Mouse (Mus musculus): ENCODE measurements around the gene Casc3.
A peak's percentile ranks its signal among the peaks of the same experiment; 100 is the strongest.

Casc3 gene

DNA sequence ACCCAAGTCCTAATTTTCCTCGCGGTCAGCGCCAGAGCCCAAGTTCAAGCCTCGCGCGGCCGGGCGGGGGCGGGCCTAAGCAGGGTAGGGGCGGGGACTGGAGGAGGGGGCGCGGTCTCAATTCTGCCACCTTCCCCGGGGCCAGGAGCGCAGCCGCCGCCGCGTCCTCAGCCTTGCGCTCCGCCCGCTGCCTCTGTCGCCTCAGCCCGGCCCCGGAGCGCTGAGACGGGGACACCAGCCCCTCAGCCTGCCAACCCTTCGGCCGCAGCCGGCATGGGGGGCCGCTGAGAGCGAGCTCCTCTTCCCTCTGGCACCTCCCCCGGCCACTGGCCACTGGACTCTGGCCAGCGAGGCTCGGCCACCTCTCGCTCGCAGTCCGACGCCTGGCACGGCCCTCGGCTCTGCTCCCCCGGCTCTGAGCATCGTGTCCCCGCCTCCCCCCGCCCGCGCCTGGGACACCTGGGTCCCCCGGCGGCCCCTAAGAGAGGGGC is 32.0 kb downstream of the Casc3 start, which contains the start of gene Rapgefl1:
Gene Rapgefl1, plus strand, starts transcription at position 135 of the 491 bp plus-strand sequence.
- DNase-seq, result peak; percentile 97

GRCm38 (mm10) chr11:98837231-98837704 is 32.6 kb downstream of the Casc3 start:
- peak; percentile 92 for DNase-seq

GRCm38 (mm10) chr11:98837917-98838316 is 33.2 kb downstream of the Casc3 start:
- DNase-seq, result peak; percentile 90

GRCm38 (mm10) chr11:98838512-98838911 is 33.8 kb downstream of the Casc3 start:
- DNase-seq, result no peak

DNA sequence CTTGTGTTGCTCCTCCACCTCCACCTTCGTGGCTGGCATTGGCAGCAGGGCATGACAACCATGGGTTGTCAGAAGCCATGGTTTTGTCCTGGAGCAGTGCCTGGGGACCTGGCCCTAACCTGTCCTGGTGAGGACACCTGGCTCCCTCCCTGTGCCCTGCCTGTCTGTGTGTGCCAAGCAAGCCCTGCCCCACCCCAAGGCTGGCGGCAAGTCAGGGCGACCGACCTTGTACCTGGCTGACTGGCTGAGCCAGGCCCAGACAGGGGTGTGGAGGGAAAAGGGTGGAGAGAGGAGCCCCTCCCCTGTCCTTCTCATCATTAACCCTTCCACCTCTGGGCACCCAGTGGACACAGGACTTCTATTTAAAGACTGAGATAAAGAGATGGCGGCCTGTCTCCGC is 34.7 kb downstream of the Casc3 start:
- DNase-seq, result peak; percentile 91

- DNase-seq, result no peak
These were observed 35.2 kb downstream of the Casc3 start for GRCm38 (mm10) chr11:98839897-98840296.

- no peak for DNase-seq
These were observed 41.3 kb downstream of the Casc3 start for GRCm38 (mm10) chr11:98846016-98846415.

DNA sequence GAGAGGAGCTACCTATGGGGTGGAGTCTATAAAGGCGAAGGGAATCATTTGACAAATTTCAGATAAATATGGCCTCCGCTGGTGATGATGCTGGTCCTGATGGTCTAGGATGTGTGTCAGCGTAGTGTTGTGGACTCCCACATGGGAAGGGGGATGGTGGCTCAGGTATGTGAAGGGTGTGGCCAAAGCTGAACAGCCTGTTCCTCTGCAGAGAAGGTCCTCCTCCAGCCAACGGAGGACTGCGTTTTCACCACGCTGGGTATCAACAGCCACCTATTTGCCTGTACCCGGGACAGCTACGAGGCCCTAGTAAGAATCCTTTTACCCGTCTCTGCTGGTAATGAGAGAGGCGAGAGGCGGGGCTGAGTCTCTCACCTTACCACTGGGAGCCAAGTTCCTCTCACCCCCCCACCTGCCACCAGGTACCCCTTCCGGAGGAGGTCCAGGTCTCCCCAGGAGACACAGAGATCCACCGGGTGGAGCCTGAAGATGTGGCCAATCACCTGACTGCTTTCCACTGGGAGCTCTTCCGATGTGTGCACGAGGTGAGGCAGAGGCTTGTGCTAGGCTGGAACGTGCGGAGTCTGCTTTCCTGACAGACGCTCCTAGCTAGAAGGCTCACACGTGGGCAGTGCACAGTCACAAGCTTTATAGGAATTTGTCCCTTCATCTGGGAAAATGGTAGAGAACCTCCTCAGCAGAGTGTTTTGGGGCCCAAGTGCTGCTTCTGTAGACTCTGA is 42.3 kb downstream of the Casc3 start:
- DNase-seq, result no peak

DNA sequence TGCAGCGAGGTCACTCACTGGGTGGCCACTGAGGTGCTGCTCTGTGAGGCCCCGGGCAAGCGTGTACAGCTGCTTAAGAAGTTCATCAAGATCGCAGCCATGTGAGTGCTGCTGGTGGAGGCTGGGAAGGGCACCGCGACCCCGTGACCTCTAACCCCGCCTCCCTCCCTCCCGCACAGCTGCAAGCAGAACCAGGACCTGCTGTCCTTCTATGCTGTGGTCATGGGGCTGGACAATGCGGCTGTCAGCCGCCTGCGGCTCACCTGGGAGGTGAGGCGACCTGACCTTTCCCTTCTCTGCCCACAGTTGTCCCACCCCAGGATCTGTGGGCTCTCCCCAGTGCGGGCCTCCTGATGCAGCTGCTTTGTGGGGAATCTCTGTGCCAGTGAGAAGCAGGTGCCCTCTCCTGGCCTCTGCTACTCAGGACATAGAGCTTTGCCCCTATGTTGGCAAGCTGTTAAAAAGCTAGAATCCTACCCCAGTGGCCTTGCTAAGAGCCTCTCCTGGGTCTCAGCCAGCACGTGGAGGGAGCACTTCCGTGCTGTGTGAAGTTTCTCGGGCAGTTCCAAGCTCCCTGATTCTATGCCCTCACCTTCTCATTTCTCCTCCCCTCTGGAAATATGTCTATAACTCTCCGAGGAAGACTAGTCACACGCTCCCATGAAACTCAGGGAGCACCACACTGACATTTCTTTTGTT is 44.6 kb downstream of the Casc3 start:
- no peak for DNase-seq

DNA sequence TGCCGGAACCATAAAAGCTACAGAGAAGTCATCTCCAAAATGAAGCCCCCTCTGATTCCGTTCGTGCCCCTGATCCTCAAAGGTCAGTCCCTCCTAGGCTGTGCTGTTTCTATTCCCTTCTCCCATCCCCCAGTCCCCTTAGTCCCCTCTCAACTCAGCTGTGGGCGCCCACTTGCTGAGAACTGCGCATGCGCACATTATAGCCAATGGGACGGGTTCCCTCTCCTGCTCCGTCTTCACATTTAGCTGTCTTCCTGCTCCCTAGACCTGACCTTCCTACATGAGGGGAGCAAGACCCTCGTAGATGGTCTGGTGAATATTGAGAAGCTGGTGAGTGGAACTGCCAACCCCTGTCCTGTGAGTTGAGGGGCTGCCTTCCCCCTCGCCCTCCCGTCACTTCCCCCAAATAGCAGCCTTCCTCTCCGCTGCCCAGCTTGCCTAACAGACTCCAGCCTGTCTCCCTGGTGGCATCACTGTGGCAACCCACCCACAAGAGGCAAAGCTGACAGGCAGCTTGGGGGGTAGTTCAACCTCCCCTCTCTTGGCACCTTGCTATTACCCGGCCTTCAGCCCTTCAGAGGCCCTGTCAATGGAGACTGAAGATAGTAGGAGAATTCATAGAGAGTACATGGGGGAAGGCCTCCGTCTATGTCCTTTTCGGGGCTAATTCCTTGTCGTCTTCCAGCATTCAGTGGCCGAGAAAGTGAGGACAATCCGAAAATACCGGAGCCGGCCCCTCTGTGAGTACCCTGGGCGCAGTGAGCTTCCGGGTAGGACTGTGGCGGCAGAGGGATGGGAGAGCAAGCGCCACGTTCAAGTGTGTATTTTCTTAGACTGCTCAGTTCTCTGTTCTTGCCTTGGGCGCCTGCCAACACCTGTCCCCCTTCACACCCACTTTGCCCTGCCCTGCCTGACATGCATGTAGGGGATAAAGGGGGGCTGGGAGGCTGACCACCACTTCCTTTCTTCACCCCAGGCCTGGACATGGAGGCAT is 45.7 kb downstream of the Casc3 start:
- no peak for DNase-seq

GRCm38 (mm10) chr11:98854116-98854515 is 49.4 kb downstream of the Casc3 start:
- no peak for DNase-seq

DNA sequence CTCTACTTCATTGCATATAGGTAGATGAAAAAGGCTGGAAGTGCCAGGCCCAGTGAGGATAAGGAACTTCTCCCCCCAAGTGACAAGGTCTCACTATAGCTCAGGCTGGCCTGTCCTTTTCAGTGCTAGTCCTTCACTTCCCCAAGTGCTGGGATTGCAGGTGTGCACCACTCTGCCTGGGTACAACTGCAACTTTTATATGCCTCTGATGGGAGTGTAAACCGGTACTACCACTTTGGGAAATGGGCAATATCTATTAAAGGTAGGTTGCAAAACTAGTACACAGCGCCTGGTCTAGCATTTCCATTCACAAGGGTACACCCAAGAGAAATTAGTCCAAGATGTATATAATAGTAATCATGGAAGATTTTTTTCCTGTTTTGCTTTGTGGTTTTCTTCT is 50.0 kb downstream of the Casc3 start:
- DNase-seq, result no peak

DNA sequence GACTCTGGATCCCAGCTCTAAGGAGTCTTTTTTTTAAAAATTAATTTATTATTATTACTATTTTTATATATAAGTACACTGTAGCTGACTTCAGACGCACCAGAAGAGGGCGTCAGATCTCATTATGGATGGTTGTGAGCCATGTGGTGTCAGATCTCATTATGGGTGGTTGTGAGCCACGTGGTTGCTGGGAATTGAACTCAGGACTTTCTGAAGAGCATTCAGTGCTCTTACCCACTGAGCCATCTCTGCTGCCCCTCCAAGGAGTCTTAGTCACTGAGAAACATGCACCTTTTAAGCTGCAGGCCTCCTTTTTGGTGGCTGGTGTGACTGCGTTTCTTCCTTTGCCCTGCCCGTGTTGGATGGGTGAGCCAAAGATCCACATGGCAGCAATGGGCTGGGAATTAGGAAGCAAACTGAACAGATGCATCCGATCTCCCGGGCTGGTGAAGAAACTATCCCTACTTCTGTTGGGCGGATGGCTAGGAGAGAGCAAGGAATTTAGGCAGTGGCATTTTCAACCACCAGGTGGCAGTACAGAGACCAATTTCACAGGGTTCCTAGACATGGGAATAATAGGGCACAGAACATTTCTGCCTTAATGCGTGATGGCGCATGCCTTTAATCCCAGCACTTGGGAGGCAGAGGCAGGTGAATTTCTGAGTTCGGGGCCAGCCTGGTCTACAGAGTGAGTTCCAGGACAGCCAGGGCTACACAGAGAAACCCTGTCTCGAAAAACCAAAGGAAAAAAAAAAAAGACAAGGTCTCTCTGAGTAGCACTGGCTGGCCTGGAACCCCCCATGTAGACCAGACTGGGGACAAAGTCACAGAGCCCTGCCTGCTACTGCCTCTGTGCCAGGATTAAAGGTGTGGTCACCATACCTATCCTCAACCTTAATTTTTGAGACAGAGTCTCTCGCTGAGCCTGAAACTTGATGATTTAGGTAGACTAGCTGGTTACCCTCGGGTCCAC is 54.3 kb downstream of the Casc3 start:
- DNase-seq, result peak; percentile 98

DNA sequence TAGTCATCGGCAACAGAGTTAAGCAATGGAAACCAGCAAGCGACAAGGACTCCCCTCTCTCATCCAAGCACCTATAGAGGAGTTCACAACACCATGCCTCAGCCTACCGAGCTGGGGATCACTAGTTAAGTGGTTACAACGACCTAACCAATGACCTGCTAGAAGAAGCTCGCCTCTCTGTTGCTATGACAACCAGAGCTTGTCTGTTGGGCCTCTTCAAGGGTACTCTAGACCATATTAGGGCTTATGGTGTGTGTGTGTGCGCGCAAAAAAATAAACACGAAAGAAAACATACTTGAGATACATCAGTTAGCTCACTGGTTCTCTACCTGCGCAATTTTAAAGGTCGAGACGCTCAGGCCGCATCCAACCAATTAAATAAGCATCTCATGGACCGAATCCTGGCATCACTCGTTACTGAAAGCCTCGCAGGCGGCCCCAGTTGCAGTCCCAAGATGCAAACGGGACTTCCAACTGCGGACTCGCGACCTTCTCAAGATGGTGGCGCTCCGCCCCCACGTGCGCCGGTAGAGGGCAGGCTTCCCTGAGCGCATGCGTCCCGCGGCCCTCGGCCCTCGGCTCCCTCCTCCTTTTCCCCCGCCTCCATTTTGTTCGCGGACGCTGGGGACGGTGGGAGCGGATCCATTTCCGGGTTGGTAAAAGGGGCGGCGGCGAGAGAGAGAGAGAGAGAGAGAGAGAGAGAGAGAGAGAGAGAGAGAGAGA is 58.5 kb downstream of the Casc3 start, which contains the start of gene Wipf2:
Gene Wipf2, plus strand, starts transcription at position 611 of the 723 bp plus-strand sequence.
- DNase-seq, result peak; percentile 99

DNA sequence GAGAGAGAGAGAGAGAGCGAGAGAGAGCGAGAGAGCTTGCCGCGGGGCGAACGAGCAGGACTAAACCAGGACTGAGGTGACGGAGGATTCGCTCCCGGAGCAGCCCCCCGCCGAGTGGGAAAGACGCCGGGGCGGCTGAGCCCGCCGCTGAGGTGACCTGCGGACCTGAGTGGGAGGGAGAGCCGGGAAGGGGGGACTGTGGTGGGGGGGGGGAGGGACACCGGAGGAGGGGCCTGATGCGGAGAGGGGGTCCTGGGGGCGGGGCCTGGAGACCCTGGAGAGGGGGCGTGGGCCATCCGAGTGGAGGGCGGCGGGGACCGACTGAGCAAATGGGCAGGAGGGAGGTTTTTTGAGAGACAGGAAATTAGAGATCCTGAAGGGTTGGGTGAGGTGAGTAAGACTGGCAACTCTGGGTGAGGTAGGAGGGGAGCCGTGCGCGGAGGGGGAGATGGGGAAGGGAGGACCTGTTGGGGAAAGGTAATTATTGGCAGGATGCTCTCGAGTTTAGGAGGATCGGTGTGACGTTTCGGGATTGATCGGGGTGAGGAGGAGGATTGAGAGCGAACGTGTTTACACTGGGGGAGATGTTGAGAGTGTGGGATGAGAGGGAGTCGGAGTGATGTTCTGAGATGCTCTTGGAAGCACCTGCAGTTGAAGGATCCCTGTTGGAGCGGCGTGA is 59.2 kb downstream of the Casc3 start:
- peak; percentile 96 for DNase-seq

DNA sequence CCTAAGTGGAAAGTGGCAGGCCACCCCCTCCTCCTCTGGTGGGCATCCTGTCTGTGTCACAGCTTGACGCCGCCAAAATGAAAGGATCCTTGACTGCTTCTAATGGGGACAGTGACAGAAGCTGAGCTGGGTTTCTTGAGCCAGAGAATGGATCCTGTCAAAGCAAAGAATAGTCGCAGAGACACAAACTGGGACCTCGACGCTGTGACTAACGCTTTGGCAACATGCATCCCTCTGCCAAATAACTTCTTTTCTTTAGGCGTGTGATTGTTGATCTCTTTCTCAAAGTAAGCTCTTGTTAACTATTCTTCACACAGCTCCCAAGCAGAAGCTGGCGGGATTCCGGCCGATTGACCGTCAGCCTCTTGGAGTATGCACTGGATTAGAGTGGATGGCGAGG is 62.6 kb downstream of the Casc3 start:
- DNase-seq, result no peak

DNA sequence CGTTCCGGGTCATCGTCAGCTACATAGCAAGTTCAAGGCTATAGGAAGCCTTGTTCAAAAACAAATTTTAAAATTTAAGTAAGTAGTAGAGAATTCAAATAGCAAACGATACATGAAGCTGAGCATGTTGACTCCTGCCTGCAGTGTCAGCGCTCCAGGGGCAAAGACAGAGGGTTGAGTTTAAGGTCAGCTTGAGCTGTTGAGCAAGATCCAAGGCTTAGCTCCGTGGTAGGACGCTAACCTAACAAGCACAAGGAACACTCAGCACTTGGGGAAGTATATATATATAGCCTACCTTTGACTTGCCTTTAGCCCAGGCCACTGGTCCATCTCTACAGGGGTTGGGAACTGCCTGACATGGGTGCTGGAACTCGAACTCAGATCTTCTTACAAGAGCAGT is 65.2 kb downstream of the Casc3 start:
- no peak for DNase-seq

DNA sequence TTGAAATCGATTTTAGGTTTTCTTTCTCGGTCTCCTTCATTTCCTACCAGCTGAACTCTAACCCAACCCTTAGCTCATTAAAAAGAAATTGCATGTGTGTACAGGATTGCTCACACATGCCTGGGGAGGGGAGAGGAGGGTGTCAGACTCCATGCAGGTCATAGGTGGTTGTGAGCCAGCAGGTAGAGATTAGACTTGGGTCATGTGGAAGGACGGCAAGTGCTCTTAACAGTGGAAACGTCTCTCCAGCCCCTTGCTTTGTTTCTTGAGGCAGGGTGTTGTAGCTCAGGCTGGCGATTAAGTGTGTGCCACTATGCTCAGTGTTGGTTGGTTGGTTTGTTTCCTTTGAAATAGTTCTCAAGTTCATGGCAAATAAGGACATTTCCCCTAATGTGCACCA is 66.1 kb downstream of the Casc3 start:
- no peak for DNase-seq

DNA sequence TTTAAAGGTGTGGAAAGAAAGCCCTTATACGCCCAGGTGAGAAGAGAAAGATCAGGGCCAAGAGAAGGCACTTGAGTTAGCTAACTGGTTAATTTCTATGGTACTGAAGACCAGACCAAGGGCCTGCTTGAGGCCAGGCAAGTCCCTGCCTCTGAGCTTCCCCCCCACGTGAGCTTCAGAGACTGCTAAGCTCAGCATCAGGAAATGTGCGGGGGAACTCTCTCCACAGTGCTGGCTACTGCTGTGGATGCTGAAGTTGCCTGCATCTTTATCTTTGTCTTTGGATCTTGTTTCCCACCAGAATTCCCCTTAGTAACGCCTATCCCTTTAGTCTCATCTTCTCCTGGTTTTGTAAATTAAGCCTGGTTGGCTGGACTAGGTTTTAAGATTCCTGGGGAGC is 66.7 kb downstream of the Casc3 start:
- DNase-seq, result no peak

DNA sequence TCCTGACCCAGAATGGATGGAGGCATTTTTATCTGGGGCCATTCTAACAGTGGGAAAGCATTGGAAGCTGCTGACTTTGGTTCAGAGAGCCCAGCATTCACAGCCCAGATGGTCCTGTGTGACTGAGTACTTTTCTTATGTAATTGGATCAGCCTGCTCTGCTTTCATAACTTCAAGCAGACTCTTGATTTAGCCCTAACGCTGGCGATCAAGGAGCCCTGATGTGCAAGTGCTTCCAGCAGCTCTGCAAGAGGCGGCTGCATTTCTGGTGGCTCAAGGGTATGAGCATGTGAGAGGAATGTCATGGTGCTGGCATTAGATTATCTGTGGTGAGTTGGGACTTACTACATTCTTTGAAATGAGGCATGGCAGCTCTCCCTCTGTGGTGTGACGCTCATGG is 67.3 kb downstream of the Casc3 start:
- peak; percentile 98 for DNase-seq
